Mouse (Mus musculus) common myeloid progenitor, adult 5-6 weeks (primary cell): Measurements from ENCODE around the gene Fmnl3. TPM values are rescaled to one million over a fixed set of nuclear protein-coding genes. Genes with fewer than 3 reads are reported as not detected.

Source experiments
- ATAC-seq: replicated peaks from 2 replicates; pipeline ENCODE4 v1.8.0; 2016; ENCODE audit warnings: low read depth, mild to moderate bottlenecking, moderate TSS enrichment, inconsistent platforms; ENCODE audit not compliant: poor library complexity, severe bottlenecking
- total RNA-seq: library from RNA; stranded (forward); fragments of 200-1000, 187-1606 nt; gene quantifications from 2 replicates; pipeline ENCODE4 v1.2.3, GENCODE M21; 2017

Fmnl3 gene
- total RNA-seq = 9.2 and 9.6 TPM in 2 replicates

GRCm38 (mm10) chr15:99370259-99370691, at the start of gene Fmnl3:
TSS of gene Fmnl3 (minus strand) at chr15:99370482.
- ATAC-seq = peak; percentile 99

DNA sequence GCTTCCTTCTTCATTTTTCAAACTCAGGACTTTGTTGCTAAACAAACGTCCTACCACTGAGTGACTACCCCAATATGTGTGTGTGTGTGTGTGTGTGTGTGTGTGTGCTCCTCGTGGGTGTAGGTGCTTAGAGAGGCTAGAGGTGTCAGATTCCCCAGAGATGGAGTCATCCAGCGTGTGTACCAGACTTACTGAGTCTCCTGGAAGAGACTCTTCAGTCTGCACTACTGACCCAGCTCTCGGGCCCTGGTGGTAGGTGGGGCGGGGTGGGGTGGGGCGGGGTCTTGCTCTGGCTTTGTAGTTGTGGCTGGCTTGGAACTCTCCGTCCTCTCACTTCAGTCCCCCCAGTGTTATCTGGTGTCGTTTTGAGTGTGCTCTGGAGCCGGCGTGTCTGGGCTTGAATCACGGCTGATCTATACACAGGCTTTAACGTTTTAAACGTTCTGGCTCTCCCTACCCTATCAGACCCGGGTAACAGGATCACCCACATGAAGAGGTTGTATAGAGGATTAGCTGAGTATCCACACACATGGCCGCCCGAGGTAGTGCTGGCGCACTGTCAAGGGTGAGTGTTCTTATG, 47.5 kb upstream of the Fmnl3 start:
- no peak for ATAC-seq

GRCm38 (mm10) chr15:99416957-99417356, 46.7 kb upstream of the Fmnl3 start:
- ATAC-seq = no peak

- peak; percentile 87 for ATAC-seq
Observed at GRCm38 (mm10) chr15:99416348-99416882, 46.1 kb upstream of the Fmnl3 start.

GRCm38 (mm10) chr15:99415793-99416192, 45.5 kb upstream of the Fmnl3 start:
- ATAC-seq = 0 out of 2 replicates have a peak, but pooled peaks have one; percentile 19

GRCm38 (mm10) chr15:99411747-99412146, 41.5 kb upstream of the Fmnl3 start:
- ATAC-seq = no peak

- ATAC-seq = no peak
Observed at GRCm38 (mm10) chr15:99408845-99409244, 38.6 kb upstream of the Fmnl3 start.

GRCm38 (mm10) chr15:99406986-99407570, 36.8 kb upstream of the Fmnl3 start:
- ATAC-seq = no peak

DNA sequence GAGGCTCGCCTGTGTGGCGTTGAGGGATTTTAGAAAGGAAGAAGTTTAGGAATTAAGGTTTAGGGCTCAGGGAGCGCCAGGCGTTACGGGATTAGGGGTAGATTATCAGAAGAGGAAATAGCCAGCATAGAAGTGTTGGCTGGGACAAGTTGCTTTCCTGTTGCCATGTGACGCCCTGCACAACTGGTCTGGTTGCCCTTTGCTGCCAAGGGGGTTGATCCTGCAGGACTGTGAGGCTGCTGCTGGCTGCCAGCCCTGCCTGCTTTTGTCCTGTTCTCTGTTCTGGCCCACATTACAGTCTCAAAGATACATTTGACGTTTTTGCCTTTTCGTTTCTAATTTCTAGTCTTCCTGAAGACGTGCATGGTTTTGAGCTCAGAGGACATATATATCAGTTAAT, 34.9 kb upstream of the Fmnl3 start:
- ATAC-seq = no peak

DNA sequence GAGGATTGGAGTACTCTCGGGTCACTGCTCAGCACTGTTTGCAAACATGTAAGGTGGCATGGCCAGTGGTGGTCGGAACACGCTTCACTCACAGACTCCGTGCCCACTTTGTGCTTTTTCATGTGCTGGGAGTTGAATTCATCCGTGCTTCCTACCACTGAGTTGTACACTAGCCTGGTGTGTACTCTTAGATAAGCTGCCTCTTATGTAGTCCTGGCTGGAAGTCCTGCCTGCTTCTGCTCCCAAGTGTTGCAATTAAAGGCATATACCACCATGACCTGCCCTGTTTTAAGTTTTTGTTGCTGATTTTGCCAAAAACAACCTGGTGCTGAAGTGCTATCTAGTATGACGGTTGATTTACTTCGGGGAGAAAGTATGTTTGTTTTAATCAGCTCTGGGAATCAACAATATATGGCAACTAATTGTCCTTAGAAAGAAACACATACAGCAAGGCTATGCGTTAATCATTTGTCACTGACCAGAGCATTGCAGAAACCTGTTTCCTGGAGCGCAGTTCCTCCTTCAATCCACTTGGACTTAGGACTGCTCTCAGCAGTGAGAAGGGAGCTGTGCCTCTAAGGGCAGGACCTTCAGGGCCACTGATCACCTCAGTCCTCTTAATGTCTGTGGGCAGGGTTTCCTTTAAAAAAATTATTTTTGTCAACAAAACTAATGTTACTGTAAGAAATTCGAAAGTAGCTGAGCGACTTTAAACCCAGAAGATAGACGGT, 33.0 kb upstream of the Fmnl3 start:
- no peak for ATAC-seq

DNA sequence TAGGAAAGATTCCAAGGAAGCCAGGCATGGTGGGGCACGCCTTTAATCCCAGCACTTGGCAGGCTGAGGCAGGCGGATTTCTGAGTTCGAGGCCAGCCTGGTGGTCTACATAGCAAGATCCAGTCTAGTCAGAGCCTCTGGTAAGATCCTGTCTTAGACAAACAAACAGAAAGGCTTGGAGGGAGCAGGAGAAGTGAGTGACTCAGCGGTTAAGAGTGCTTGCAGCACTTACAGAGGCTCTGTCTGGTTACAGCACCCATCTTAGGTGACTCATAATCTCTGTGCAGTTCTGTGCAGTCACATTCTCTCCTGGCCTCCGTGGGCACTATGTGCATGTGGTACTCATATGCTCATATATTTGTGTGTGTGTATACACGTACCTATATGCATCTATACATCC, 30.3 kb upstream of the Fmnl3 start:
- no peak for ATAC-seq

DNA sequence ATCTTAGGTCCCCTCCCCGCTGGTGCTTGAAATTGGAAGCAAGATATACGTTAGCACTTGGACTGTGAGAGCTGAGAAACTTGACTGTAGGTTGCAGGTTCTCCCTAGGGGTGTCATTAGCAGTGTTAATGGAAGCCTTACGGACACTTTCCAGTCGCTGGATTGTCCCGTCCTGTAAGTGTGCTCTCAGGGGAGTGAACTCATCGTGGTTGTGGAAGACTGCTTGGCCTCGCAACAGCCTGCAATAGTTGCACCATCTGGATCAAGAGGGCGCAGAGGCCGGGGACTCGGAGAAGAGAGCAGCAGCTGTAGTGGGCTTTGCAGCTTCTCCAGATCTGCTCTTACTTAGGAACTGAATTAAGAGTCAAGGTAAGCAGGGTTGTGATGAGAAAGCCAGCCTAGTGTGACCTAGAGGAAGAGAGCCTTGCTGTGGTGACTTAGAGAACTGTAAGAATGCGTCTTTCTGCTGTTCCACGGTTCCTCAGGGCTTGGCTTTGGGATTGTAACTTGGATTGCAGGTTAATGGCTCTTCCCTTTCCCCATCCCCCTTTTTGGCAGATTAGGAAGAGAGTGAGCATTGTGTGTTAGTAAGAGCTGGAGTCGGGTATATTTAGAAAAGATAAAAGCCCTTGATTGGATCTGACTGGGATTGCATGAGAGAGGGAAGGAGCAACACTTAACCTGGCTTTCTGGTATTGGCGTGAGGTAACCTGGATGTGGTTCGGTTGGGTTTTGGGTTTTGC, 29.4 kb upstream of the Fmnl3 start:
- ATAC-seq = no peak

DNA sequence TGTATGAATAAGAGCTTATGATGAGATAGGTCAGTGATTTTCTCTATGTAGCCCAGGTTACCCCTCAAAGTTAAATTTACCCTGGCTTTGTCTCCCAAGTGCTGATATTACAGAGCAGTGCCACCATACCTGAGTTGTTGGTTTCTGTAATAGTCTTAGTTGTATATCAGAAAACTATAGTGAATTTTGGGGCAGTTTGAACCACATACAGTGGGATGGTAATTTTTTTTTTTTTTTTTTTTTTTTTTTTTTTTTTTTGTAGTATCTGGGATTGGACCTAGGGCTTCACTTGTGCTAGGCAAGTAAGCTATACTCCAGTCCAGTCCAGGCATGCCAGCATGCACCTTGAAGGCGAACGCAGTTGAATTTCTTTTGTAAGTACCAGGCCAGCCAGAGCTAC, 27.3 kb upstream of the Fmnl3 start:
- no peak for ATAC-seq

DNA sequence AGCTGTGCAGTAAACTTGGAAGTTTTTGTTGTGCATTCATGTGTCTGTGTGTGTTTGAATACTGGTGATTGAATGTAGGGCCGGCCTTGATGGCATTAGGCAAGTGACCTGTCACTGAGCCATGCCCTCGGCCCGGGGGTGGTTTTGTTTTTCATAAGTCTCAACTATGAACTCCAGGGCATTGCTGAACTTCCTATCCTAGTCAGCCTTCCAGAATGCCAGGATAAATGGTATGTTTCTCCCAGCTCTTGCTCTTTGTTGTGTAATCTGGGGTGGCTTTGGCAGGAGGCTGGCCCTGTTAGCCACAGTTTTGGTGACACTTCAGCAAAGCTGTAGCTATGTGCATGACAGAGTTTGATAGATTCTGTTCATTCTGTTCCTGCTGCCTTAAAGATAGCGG, 26.6 kb upstream of the Fmnl3 start:
- ATAC-seq = no peak

- no peak for ATAC-seq
Observed at GRCm38 (mm10) chr15:99396462-99396861, 26.2 kb upstream of the Fmnl3 start.

DNA sequence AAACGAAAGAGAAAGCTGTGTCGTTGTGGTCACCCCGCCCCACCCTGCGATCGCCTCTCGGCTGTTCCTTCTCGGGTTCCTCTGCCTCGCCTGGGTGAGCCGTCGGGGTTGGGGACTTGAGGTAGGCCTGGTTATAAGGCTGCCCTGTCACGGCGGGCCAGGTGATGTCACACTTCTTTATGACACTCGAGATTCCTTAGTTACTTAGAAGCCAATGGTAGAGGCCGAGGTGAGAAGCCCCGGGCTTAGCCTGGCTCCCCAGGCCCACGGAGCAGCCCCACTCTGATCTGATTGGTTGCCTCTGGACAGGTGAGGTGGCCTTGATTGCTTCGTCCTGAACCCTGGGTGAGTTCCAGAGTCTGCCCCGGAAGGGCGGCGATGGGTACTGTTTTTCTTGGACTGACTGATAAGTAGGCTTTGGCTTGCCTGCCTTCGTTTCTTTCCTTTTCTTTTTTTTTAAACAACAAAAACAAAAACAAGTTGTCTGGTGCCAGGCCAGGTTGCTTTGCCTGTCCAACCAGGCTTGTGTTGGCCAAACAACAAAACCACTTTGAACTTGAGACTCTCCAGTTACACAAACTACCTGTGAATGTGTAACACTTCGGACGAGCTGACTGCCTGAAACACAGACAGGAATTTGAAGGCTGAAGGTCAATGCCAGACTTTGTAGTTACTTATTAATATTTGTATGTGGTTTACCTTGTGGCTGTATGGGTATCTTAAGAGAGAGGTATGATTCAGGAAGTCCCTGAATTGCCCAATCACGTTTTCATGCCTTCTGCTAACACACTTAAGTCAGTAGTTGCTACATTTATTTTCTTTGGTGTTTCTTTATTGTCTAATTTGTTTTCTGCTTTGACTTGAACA, 23.3 kb upstream of the Fmnl3 start:
- peak; percentile 34 for ATAC-seq

- ATAC-seq = peak; percentile 79
Observed at GRCm38 (mm10) chr15:99392486-99393385, 22.5 kb upstream of the Fmnl3 start, which contains the start of gene Tmbim6. TSS of gene Tmbim6 (plus strand) at chr15:99392882.

- ATAC-seq = no peak
Observed at GRCm38 (mm10) chr15:99391975-99392374, 21.7 kb upstream of the Fmnl3 start.
